Mouse (Mus musculus): Measurements from ENCODE around the gene Ubap2.

- TF ChIP-seq CTCF (conservative IDR thresholded peaks at IDR 0.05; ENCODE audit: insufficient read depth, insufficient read length, low read depth, low read length) (no peak), POLR2A (IDR thresholded peaks at IDR 0.05; ENCODE audit: low read depth, low read length) (no peak)
These were observed 49.5 kb downstream of the Ubap2 start for GRCm38 (mm10) chr4:41225412-41225811.

Measured in kidney, adult 2 months (tissue).